Mouse (Mus musculus) neural tube, embryonic 12.5 days (tissue): ENCODE results near the gene Xrcc6. TPM values are rescaled to one million over a fixed set of nuclear protein-coding genes. Genes with fewer than 3 reads are reported as not detected.
"Not testable (repeated sequence)": the region's sequence is repeated elsewhere in the genome, so short reads cannot be mapped to it uniquely, and the experiment has no call there.

Experiments
- ATAC-seq: fragments of 200-750 bp; cut with Nextera tagmentation; 2 replicates; pipeline ENCODE4 v1.8.0; 2017; ENCODE audit warnings: low read depth, mild to moderate bottlenecking, moderate TSS enrichment, moderate library complexity; ENCODE audit not compliant: low FRiP score
- H3K27ac ChIP-seq: fragments of 300-500 bp; sonication (generic); 2 replicates; pipeline ENCODE4 v1.5.1; 2016
- H3K27me3 ChIP-seq: fragments of 300-500 bp; sonication (generic); replicated peaks from 2 replicates; pipeline ENCODE4 v1.6.1; 2016; ENCODE audit warnings: mild to moderate bottlenecking
- H3K36me3 ChIP-seq: fragments of 300-500 bp; sonication (generic); 2 replicates; pipeline ENCODE4 v1.6.1; 2016; ENCODE audit warnings: mild to moderate bottlenecking
- H3K4me1 ChIP-seq: fragments of 300-500 bp; sonication (generic); 2 replicates; pipeline ENCODE4 v1.6.1; 2016
- H3K4me2 ChIP-seq: fragments of 300-500 bp; sonication (generic); replicated peaks from 2 replicates; pipeline ENCODE4 v1.6.1; 2016; ENCODE audit warnings: mild to moderate bottlenecking
- H3K4me3 ChIP-seq: fragments of 300-500 bp; sonication (generic); 2 replicates; pipeline ENCODE4 v1.5.1; 2016
- H3K9ac ChIP-seq: fragments of 300-500 bp; sonication (generic); 2 replicates; pipeline ENCODE4 v1.6.1; 2016; ENCODE audit warnings: mild to moderate bottlenecking
- H3K9me3 ChIP-seq: fragments of 300-500 bp; sonication (generic); 2 replicates; pipeline ENCODE4 v1.6.1; 2016; ENCODE audit warnings: mild to moderate bottlenecking
- WGBS: fragments of 180-500 bp; shearing (Covaris S2); methylation state at CpG from one replicate; pipeline ENCODE4 v1.1.7; 2016; 5-methylcytosine and 5-hydroxymethylcytosine counted together
- polyA plus RNA-seq: library from polyadenylated mRNA; unstranded; fragments of >200 nt; fragmentation: Nextera tagmentation; extraction: Ambion mirVana; gene quantifications from 2 replicates; pipeline ENCODE4 v1.2.1, GENCODE M21; 2016

The Xrcc6 gene
- polyA plus RNA-seq, 1 experiment from 2014 or later, result 52.6 TPM

DNA sequence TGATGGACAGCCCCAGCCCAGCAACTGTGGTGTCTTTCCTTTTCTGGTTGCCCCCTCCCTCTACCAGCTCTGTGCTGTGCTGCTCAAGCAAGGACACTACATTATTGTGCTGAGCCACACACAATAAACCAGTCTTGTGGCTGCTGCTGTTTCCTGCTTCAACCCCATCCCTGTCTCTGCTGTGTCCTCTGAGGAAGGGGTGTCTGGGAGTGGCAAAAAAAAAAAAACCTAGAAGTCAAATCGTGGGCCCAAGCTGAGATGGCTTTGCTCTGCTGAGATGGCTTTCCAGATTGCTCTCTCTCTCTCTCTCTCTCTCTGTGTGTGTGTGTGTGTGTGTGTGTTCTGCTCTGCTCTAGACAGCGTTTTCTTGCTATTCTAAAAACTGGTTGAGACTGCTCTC, 19.2 kb upstream of the Xrcc6 start:
- Histone ChIP-seq H3K4me2 (no peak overlapping the region), H3K4me1 (no peaks in the 10 kb centered on the region), H3K9me3 (0 out of 2 replicates have a peak, but pooled peaks cover 5% of the 10 kb centered on the region), H3K27ac (no peak overlapping the region), H3K36me3 (no peaks in the 10 kb centered on the region), H3K4me3 (no peak overlapping the region), H3K9ac (no peak overlapping the region), H3K27me3 (no peaks in the 10 kb centered on the region)
- WGBS, result 68% methylated on average over 2 of the region's 2 CpGs
- ATAC-seq, result no peak

DNA sequence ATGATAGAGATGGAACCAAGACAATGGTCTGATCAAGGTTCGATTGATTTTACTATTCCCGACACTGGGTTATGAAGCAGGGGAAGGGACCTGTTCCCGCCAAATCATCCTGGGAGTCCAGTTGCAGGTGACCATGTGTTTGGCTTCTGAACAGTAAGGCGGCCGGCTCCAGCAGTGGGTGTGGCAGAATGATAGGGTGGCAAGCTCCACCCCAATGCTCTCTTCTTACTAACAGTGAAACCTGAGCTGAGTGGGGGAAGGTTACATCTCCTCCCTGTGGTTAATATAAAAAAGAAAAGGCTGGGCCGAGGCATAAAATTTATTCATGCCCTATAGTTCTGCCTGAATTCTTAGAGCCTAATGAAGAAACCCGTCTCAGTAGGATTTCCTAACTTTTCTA, 18.5 kb upstream of the Xrcc6 start:
- Histone ChIP-seq H3K9ac (no peak overlapping the region), H3K4me2 (no peak overlapping the region), H3K27ac (no peak overlapping the region), H3K4me3 (no peak overlapping the region), H3K36me3 (no peaks in the 10 kb centered on the region), H3K27me3 (no peaks in the 10 kb centered on the region), H3K9me3 (0 out of 2 replicates have a peak, but pooled peaks cover 5% of the 10 kb centered on the region), H3K4me1 (no peaks in the 10 kb centered on the region)
- WGBS, result 73% methylated on average over 7 of the region's 7 CpGs
- no peak for ATAC-seq

DNA sequence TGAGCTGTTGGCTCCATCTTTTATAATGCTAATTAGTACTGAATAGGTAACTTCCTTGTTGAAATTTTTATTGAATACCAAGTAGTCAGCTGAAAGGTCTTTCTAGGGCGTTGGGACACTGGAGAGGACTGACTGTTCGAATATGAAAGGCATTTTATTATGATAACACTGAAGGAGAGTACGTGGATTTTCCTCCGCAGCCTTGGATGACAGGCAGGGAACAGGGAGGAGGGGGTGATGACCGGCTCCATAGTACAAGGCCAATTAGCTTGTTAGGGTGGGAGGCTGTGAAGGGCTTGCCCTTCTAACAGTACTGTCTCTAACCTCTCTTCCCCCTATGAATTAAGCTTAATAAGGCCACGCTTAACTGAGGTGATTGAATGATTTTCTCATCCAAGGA, 18.0 kb upstream of the Xrcc6 start:
- ATAC-seq, H3K36me3 ChIP-seq: not testable (repeated sequence)

DNA sequence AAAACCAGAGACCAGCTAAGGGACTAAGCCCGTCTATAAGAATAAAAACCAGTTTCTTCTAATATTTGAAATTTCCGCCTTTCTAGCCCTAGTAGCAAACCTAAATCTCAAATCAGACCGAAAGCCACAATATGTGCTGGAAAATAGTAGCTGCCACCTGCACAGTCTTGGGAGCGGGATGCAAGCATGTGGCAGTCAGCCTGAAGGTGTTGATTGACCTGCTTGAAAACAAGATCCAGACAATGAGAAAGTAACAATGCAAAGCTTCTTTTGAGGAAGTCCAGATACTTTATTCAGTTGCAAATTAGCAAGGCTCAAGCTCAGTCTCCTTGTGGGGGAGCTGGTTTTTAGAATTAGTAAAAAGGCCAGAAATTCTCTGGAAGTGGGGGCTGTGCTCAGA, 17.1 kb upstream of the Xrcc6 start:
- not testable (repeated sequence) for H3K27ac ChIP-seq, H3K9ac ChIP-seq, H3K4me2 ChIP-seq, H3K4me1 ChIP-seq, H3K9me3 ChIP-seq, ATAC-seq, H3K36me3 ChIP-seq, H3K4me3 ChIP-seq, H3K27me3 ChIP-seq
- 87% methylated on average over 4 of the region's 4 CpGs for WGBS

More for the DNA sequence above, 18.0 kb upstream of the Xrcc6 start:
- H3K27me3 ChIP-seq, H3K27ac ChIP-seq, H3K4me1 ChIP-seq, H3K4me3 ChIP-seq, H3K9ac ChIP-seq, H3K4me2 ChIP-seq, H3K9me3 ChIP-seq: not testable (repeated sequence)
- 73% methylated on average over 6 of the region's 6 CpGs for WGBS

DNA sequence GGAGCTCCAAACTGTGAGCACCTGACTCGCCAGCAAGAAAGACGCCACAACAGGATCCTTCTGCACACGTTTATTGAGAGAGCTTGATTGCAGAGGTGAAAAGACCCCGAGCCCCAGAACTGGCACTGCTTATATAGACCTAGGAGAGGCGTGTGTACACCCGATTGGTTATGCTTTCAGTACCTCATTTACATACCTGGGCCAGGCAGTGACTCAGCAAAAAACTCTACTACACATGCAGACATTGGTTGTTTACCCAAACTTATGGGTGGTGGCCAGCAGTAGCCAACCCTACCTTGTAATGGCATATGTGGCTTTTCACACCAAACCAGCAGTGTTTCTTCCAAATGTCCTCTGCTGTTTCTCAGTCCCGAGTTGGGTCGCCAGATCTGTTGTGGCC, 12.5 kb upstream of the Xrcc6 start:
- not testable (repeated sequence) for H3K27ac ChIP-seq, H3K27me3 ChIP-seq, H3K36me3 ChIP-seq, ATAC-seq, H3K4me1 ChIP-seq, H3K9me3 ChIP-seq, H3K4me3 ChIP-seq, H3K4me2 ChIP-seq, H3K9ac ChIP-seq
- 92% methylated on average over 8 of the region's 8 CpGs for WGBS

DNA sequence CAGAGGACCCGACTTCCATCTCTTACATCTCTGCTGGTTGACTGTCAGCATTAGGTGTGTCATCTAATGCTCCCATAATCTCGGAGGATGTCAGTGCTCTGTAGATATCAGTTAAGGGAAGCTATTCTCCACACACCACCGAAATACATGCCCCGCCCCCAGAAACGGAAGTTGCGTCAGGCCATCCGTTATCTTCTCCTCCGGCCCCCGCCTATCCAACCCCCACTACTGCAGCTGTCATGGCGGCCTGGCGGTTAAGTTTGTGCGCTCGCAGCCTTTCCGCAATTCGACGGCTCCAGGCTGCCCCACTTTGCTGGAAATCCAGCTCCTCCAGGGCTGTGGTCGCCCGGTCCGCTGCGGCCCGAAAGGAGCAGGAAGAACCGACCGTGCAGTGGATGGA, 7.3 kb upstream of the Xrcc6 start, which contains the start of gene 1700029P11Rik:
1700029P11Rik (plus strand) TSS at position 220 of the 400 bp plus-strand sequence.
- no peak for ATAC-seq
- H3K4me1 ChIP-seq, result no peaks in the 10 kb centered on the region
- no peak within 1 kb of the TSS for H3K4me2 ChIP-seq
- 93% methylated on average over 23 of the region's 23 CpGs for WGBS
- H3K27ac ChIP-seq, result no peak within 1 kb of the TSS
- no peaks in the 10 kb centered on the region for H3K27me3 ChIP-seq
- no peak within 1 kb of the TSS for H3K9ac ChIP-seq
- no peak within 1 kb of the TSS for H3K4me3 ChIP-seq
- 0 out of 2 replicates have a peak, but pooled peaks cover 2% of the 10 kb centered on the region for H3K9me3 ChIP-seq
- no peaks in the 10 kb centered on the region for H3K36me3 ChIP-seq

DNA sequence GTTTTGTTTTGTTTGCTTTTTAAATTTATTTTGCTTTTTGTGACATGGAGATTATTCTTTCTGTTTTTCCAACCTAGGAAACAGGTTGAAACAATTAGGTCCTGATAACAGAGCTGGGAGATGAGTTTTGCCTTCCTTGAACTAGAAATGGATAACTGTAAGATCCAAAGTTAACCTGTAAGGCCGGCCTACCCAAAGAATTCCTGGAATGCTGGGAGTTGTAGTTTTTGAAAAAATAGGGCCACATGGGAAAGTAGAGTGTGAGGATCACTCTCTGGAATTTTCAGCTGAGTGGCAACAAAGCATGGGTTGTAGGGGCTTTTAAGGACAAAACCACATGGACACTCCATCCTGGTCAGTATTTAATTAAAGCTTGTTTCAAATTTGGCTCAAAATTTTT, 5.5 kb upstream of the Xrcc6 start:
- H3K4me1 ChIP-seq, result no peaks in the 10 kb centered on the region
- no peaks in the 10 kb centered on the region for H3K9me3 ChIP-seq
- H3K9ac ChIP-seq, result no peak overlapping the region
- H3K36me3 ChIP-seq, result no peaks in the 10 kb centered on the region
- H3K27ac ChIP-seq, result no peak overlapping the region
- H3K27me3 ChIP-seq, result no peaks in the 10 kb centered on the region
- WGBS, result 60% methylated on average over 1 of the region's 1 CpGs
- H3K4me2 ChIP-seq, result no peak overlapping the region
- ATAC-seq, result no peak
- no peak overlapping the region for H3K4me3 ChIP-seq

DNA sequence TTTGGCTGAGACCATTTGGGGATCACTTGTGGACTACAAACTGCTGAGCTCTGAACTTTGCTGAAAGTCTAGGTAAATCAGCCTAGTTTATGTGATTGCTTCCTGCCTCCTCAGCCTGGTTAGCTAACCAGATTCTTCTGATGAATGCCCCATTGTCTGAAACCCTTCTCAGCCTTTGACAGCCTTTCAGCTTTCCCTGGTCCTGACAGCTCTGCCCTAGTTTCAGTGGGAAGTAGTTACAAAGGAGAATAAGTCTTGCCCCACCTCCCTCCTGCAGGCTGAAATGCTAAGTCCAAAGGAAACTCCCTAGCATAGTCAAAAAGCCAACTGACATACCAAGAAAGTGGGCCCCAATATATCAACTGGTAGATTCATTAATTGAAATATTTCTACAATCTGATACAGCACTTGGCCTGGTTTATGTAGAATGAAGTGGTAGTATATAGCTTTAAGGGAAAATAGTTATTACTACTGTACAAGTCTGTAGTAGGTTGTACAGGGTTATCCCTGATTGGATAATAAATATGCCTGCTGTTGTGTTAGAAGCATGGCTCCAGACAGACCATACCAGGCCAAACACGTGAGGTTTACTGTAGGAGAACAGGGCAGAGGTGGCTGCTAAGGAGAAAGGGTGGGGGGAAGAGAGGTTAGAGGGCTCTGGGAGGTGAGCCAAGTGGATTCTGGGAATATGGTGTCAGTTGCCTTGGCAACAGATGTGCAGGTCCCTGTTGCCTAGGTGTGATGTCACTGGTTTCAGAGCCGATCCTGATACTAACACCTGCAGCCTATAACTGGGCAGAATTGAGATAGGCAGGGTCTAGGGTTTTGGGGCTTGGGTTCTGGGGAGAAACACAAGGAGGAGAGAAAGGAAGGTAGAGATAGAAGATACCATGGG, 2.1 kb upstream of the Xrcc6 start:
- Histone ChIP-seq H3K27me3 (no peaks in the 10 kb centered on the region), H3K4me3 (no peak overlapping the region), H3K36me3 (no peaks in the 10 kb centered on the region), H3K9ac (no peak overlapping the region), H3K27ac (no peak overlapping the region), H3K4me1 (no peaks in the 10 kb centered on the region), H3K4me2 (no peak overlapping the region), H3K9me3 (no peaks in the 10 kb centered on the region)
- 55% methylated on average over 2 of the region's 2 CpGs for WGBS
- ATAC-seq, result no peak

DNA sequence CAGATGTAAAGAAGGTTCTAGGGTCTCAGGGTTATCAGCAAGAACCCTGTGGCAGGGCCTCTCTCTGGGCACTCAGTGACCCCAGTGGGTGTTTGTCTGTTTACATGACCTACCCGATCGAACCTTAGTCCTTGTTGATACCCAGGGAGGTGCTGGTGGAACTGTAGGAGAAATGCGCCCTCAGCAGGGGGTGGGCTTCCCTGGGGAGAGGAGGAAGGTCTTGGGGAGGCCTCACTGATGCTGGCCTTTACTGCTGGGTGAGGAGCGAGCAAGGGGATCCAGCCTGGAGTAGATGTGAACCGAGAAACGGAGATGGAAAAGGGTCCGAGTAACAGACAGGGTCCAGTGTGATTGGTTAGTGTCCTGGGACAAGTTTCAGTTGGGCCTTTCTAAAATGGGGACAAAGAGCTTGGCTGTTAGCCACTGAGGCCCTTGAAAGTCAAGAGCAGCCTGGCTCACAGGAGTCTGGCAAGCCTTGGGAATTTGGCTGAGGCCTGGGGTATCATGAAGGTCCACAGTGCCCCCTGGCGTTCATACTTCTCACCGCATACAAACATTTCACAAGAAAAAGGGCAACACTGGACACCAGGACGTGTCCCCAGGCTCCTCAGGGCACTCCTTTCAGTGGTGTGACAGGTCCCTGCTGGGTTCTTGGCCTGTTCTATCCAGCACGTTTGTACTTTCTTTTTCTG, 1.9 kb downstream of the Xrcc6 start:
- Histone ChIP-seq H3K27ac (no peak overlapping the region), H3K9ac (peak overlapping the region; percentile 33; the same call in 1 of the 2 replicates), H3K9me3 (no peaks in the 10 kb centered on the region), H3K4me1 (no peaks in the 10 kb centered on the region), H3K36me3 (peaks cover 18% of the 10 kb centered on the region), H3K4me2 (no peak overlapping the region), H3K4me3 (no peak overlapping the region), H3K27me3 (no peaks in the 10 kb centered on the region)
- 44% methylated on average over 11 of the region's 11 CpGs for WGBS
- no peak for ATAC-seq

DNA sequence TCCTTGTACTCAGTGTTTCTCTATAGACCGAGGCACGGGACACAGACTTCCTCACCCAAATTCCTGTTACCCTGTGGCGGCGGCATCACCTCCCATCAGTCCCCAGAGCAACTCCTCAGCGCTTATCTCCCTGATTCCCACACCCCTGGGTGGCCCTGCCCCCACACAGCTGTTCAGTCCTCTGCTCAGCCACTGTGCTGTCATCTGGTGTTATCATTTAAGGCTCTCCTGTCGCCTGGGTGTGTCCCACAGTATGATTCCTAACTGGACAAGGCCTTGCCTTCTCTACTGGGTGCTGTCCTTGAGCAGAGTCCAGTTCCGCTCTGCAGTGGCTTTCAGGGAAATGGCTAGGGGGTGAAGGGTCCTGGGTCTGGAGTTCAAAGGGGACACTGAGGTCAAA, 2.9 kb downstream of the Xrcc6 start:
- H3K36me3 ChIP-seq, result peaks cover 23% of the 10 kb centered on the region
- no peaks in the 10 kb centered on the region for H3K4me1 ChIP-seq
- no peak overlapping the region for H3K4me2 ChIP-seq
- H3K9me3 ChIP-seq, result no peaks in the 10 kb centered on the region
- H3K9ac ChIP-seq, result no peak overlapping the region
- WGBS, result 61% methylated on average over 7 of the region's 7 CpGs
- H3K27ac ChIP-seq, result no peak overlapping the region
- ATAC-seq, result no peak
- no peaks in the 10 kb centered on the region for H3K27me3 ChIP-seq
- H3K4me3 ChIP-seq, result no peak overlapping the region

DNA sequence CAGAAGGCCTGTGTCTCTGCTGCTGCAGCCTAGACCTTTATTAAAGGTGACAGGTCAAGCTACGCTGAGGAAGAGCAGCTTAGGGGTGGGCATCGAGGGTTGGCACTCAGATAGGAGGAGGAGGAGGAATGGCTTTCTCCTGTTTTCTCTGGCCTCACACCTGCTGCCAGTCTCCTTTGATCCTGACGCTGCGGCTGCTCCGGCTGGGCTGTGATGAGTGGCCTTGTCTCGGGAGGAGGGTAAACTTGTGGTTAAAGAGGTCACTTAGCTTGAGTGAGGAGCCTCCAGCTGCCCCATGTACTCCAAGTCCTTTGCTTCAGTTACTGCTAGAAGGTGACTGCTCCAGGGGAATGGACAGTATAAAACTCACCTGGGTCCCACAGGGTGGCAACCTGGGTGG, 6.4 kb downstream of the Xrcc6 start:
- no peaks in the 10 kb centered on the region for H3K9me3 ChIP-seq
- H3K36me3 ChIP-seq, result peaks cover 44% of the 10 kb centered on the region
- H3K4me3 ChIP-seq, result no peak overlapping the region
- H3K4me1 ChIP-seq, result no peaks in the 10 kb centered on the region
- 80% methylated on average over 6 of the region's 6 CpGs for WGBS
- ATAC-seq, result no peak
- H3K4me2 ChIP-seq, result no peak overlapping the region
- H3K9ac ChIP-seq, result no peak overlapping the region
- no peaks in the 10 kb centered on the region for H3K27me3 ChIP-seq
- H3K27ac ChIP-seq, result no peak overlapping the region

DNA sequence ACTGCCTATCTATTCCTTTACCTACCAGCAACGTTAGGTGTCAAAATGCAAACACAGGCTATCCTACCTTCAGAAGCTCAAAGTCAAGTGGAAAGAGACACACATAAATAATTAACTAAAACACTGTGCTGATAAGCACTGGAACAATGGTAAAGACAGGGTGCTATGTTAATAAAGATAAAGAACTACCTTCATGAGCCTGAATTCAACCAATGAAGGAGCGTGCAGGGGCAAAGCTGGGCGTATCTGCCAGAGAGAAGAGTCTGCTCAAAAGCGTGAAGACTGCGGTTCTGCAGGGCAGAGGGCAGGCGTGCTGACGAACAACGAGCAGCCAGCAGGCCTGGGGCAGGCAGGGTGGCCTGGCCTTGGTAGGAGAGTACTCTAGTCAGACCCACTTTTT, 16.6 kb downstream of the Xrcc6 start:
- H3K4me2 ChIP-seq, result no peak overlapping the region
- WGBS, result 95% methylated on average over 8 of the region's 8 CpGs
- H3K36me3 ChIP-seq, result peaks cover 32% of the 10 kb centered on the region
- no peaks in the 10 kb centered on the region for H3K4me1 ChIP-seq
- H3K27ac ChIP-seq, result no peak overlapping the region
- no peak overlapping the region for H3K4me3 ChIP-seq
- H3K9me3 ChIP-seq, result no peaks in the 10 kb centered on the region
- no peak for ATAC-seq
- no peaks in the 10 kb centered on the region for H3K27me3 ChIP-seq
- no peak overlapping the region for H3K9ac ChIP-seq
